Mouse (Mus musculus) bone marrow, adult 2 months (tissue): ENCODE measurements around the gene Ubxn10.

Experiments used
- CTCF ChIP-seq: fragments of 200-500 bp; IDR thresholded peaks from 2 replicates; pipeline ENCODE4 v1.5.1; 2011; ENCODE audit warnings: low read length, control low read depth; ENCODE audit not compliant: control insufficient read depth, insufficient read depth
- POLR2A ChIP-seq: fragments of 200-500 bp; IDR thresholded peaks from 2 replicates; pipeline ENCODE4 v1.6.1; 2011; ENCODE audit warnings: low read depth, mild to moderate bottlenecking, control low read depth, low read length, borderline replicate concordance; ENCODE audit not compliant: control insufficient read depth

DNA sequence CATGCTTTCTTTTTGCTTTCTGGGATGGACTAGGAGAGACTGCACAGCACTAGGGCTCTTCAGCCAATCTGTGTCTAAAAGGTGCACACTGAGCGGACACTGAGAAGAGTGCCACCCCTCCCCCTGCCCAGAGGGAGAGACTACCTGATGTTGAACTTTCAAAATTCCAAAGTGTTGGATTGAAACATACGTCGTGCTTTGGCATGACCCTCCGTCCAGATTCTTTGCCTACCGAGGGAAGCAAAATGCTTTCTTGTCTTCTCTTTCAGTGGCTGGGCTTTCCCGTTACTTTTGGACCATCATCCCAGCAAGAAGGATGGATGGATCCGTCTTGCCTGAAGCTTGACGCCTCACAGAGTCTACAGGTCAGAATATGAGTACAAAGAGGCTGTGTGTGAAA lies 35.9 kb downstream of the Ubxn10 start:
- TF ChIP-seq POLR2A (no peak), CTCF (no peak)
